In genomic region chr17:25836397-25837075, GRCm38 (mm10) we compare ENCODE assay signal across 7 mouse cellular contexts. TPM values are rescaled to one million over a fixed set of nuclear protein-coding genes. Genes with fewer than 3 reads are reported as not detected.
DNase-seq lines count a peak whose midpoint lies in the region; ATAC-seq lines count a peak whose summit lies in the region.

No protein-coding gene starts in this region.

- peak overlapping the region; percentile 49 for H3K9ac ChIP-seq in lung, embryonic 15.5 days
- peak overlapping the region; percentile 64 for H3K9ac ChIP-seq in forebrain, embryonic 12.5 days
- H3K9ac ChIP-seq in intestine, embryonic 16.5 days (ENCODE audit: low read depth, low read length) = peak overlapping the region; percentile 72

- H3K4me3 ChIP-seq in lung, embryonic 15.5 days = peak overlapping the region; percentile 31
- peak overlapping the region; percentile 38 for H3K4me3 ChIP-seq in forebrain, embryonic 12.5 days (replicated peaks)
- H3K4me3 ChIP-seq in intestine, embryonic 16.5 days (ENCODE audit: low read length) = peak overlapping the region; percentile 43

- peak overlapping the region; percentile 76 for H3K4me2 ChIP-seq in lung, embryonic 15.5 days
- peak overlapping the region; percentile 72 for H3K4me2 ChIP-seq in forebrain, embryonic 12.5 days
- H3K4me2 ChIP-seq in intestine, embryonic 16.5 days (ENCODE audit: low read depth, low read length) = peak overlapping the region; percentile 87

- H3K27me3 ChIP-seq in lung, embryonic 15.5 days = no peaks in the 10 kb centered on the region
- H3K27me3 ChIP-seq in forebrain, embryonic 12.5 days = no peaks in the 10 kb centered on the region
- H3K27me3 ChIP-seq in intestine, embryonic 16.5 days (replicated peaks; ENCODE audit: control insufficient read depth, insufficient read depth, low read length) = no peaks in the 10 kb centered on the region

- 0 out of 2 replicates have a peak overlapping the region, but pooled peaks have one; percentile 21 for H3K27ac ChIP-seq in lung, embryonic 15.5 days
- H3K27ac ChIP-seq in forebrain, embryonic 12.5 days = peak overlapping the region; percentile 73
- peak overlapping the region; percentile 3 for H3K27ac ChIP-seq in intestine, embryonic 16.5 days (ENCODE audit: low read length)

- no peaks in the 10 kb centered on the region for H3K9me3 ChIP-seq in lung, embryonic 15.5 days
- H3K9me3 ChIP-seq in forebrain, embryonic 12.5 days = no peaks in the 10 kb centered on the region
- no peaks in the 10 kb centered on the region for H3K9me3 ChIP-seq in intestine, embryonic 16.5 days (ENCODE audit: control insufficient read depth, low read length)

- 25% methylated on average over 19 of the region's 23 CpGs for WGBS in lung, embryonic 15.5 days
- 29% methylated on average over 18 of the region's 23 CpGs for WGBS in forebrain, embryonic 12.5 days
- WGBS in intestine, embryonic 16.5 days = 21% methylated on average over 23 of the region's 23 CpGs

- peaks cover 32% of the 10 kb centered on the region for H3K36me3 ChIP-seq in lung, embryonic 15.5 days
- peaks cover 52% of the 10 kb centered on the region for H3K36me3 ChIP-seq in forebrain, embryonic 12.5 days (replicated peaks)
- H3K36me3 ChIP-seq in intestine, embryonic 16.5 days (ENCODE audit: control insufficient read depth, insufficient read depth, low read length) = peaks cover 11% of the 10 kb centered on the region; the same call in 1 of the 2 replicates

- DNase-seq in lung, postnatal 25 days (ENCODE audit: low spot score) = no peak
- DNase-seq in lung, postnatal 10 days = peak; percentile 33
- no peak for DNase-seq in urinary bladder, postnatal 14 days (ENCODE audit: low spot score)

- no peak for ATAC-seq in lung, embryonic 15.5 days (ENCODE audit: borderline replicate concordance, extremely low read depth, low FRiP score, low TSS enrichment)
- ATAC-seq in forebrain, embryonic 12.5 days (ENCODE audit: low FRiP score) = no peak
- no peak for ATAC-seq in intestine, embryonic 16.5 days
- no peak for ATAC-seq in monocyte, adult 5-6 weeks (replicated peaks; ENCODE audit: insufficient number of reproducible peaks, low FRiP score, low TSS enrichment, poor library complexity, severe bottlenecking)

- H3K4me1 ChIP-seq in lung, embryonic 15.5 days = peaks cover 45% of the 10 kb centered on the region
- peaks cover 59% of the 10 kb centered on the region for H3K4me1 ChIP-seq in forebrain, embryonic 12.5 days
- peaks cover 47% of the 10 kb centered on the region for H3K4me1 ChIP-seq in intestine, embryonic 16.5 days (ENCODE audit: control insufficient read depth, insufficient read depth, low read length)

RNA-seq across cellular contexts. Expression of gene Rhbdl1, which starts 0.6 kb away (rescaled TPM):
- 0.82 and 1.2 TPM in 2 replicates for polyA plus RNA-seq in lung, embryonic 15.5 days (2015; fragmentation: Nextera tagmentation; extraction: Ambion mirVana)
- polyA plus RNA-seq in forebrain, embryonic 12.5 days (2016; fragmentation: Nextera tagmentation; extraction: Ambion mirVana) = 5.0 and 5.7 TPM in 2 replicates
- polyA plus RNA-seq in intestine, embryonic 16.5 days (2015; fragmentation: Nextera tagmentation; extraction: Ambion mirVana) = 1.6 and 2.0 TPM in 2 replicates
- total RNA-seq in monocyte, adult 5-6 weeks (2017) = 1.8 TPM in 1 of 3 replicates, not detected in the others

RNA-seq across cellular contexts. Expression of gene Stub1, which starts 3.3 kb away (rescaled TPM):
- 349 and 363 TPM in 2 replicates for polyA plus RNA-seq in lung, embryonic 15.5 days (2015; fragmentation: Nextera tagmentation; extraction: Ambion mirVana)
- polyA plus RNA-seq in forebrain, embryonic 12.5 days (2016; fragmentation: Nextera tagmentation; extraction: Ambion mirVana) = 284 and 288 TPM in 2 replicates
- polyA plus RNA-seq in intestine, embryonic 16.5 days (2015; fragmentation: Nextera tagmentation; extraction: Ambion mirVana) = 303 and 321 TPM in 2 replicates
- total RNA-seq in monocyte, adult 5-6 weeks (2017) = 74.5 to 81.4 TPM (median 75.3 TPM) in 3 replicates

RNA-seq across cellular contexts. Expression of gene Gm20683, which starts 5.0 kb away (rescaled TPM):
- polyA plus RNA-seq in lung, embryonic 15.5 days (2015; fragmentation: Nextera tagmentation; extraction: Ambion mirVana) = 2.2 and 2.5 TPM in 2 replicates
- 2.5 and 3.3 TPM in 2 replicates for polyA plus RNA-seq in forebrain, embryonic 12.5 days (2016; fragmentation: Nextera tagmentation; extraction: Ambion mirVana)
- polyA plus RNA-seq in intestine, embryonic 16.5 days (2015; fragmentation: Nextera tagmentation; extraction: Ambion mirVana) = 1.4 and 2.3 TPM in 2 replicates
- 0.43 to 2.9 TPM (median 2.1 TPM) in 3 replicates for total RNA-seq in monocyte, adult 5-6 weeks (2017)

RNA-seq across cellular contexts. Expression of gene Jmjd8, which starts 7.9 kb away (rescaled TPM):
- 50.7 and 51.5 TPM in 2 replicates for polyA plus RNA-seq in lung, embryonic 15.5 days (2015; fragmentation: Nextera tagmentation; extraction: Ambion mirVana)
- 65.7 and 69.5 TPM in 2 replicates for polyA plus RNA-seq in forebrain, embryonic 12.5 days (2016; fragmentation: Nextera tagmentation; extraction: Ambion mirVana)
- 50.1 and 50.9 TPM in 2 replicates for polyA plus RNA-seq in intestine, embryonic 16.5 days (2015; fragmentation: Nextera tagmentation; extraction: Ambion mirVana)
- 7.9 to 20.3 TPM (median 11.0 TPM) in 3 replicates for total RNA-seq in monocyte, adult 5-6 weeks (2017)

RNA-seq across cellular contexts. Expression of gene Rhot2, which starts 8.1 kb away (rescaled TPM):
- polyA plus RNA-seq in lung, embryonic 15.5 days (2015; fragmentation: Nextera tagmentation; extraction: Ambion mirVana) = 20.1 and 20.6 TPM in 2 replicates
- polyA plus RNA-seq in forebrain, embryonic 12.5 days (2016; fragmentation: Nextera tagmentation; extraction: Ambion mirVana) = 20.9 and 23.4 TPM in 2 replicates
- polyA plus RNA-seq in intestine, embryonic 16.5 days (2015; fragmentation: Nextera tagmentation; extraction: Ambion mirVana) = 21.5 and 23.2 TPM in 2 replicates
- total RNA-seq in monocyte, adult 5-6 weeks (2017) = 17.6 to 38.7 TPM (median 34.3 TPM) in 3 replicates

Comparison
In these comparisons a context has a peak if more than half of its experiments do, and no peak if none do; other contexts are left out.
1. H3K27ac ChIP-seq: peak in every context shown above with its lines; median percentile 73 in forebrain, embryonic 12.5 days; 21 in lung, embryonic 15.5 days; 3 in intestine, embryonic 16.5 days.